Mouse (Mus musculus) A20 (cell line): ENCODE measurements around the gene Gdpgp1.

Experiments
- DNase-seq: peaks from one replicate; pipeline ENCODE4 v3.0.0-alpha.2; 2011; ENCODE audit warnings: low read depth, low spot score

The Gdpgp1 gene

DNA sequence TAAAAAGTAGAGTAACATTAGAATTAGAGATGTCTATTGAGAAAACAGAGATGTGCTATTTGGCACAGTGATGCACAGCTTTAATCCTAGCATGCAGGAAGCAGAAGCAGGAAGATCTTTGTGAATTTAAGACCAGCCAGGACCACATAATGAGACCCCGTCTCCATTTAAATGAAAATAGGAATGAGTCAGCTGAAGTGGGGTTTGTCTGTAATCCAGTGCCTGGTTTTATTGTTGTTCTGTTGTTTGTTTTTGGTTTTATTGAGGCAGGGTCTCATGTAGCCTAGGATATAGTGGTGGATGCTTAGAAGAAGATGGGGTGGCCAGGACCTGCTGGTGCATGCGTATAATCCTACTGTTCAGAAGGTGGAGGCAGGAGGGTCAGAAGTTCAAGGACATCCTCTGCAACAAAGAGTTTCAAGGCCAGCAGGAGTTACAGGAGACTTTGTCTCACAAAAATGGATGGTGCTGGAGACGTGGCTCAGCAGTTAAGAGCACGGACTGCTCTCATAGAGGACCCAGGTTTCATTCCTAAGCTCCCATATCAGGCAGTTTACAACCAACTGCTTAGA is 11.4 kb upstream of the Gdpgp1 start:
- no peak for DNase-seq

DNA sequence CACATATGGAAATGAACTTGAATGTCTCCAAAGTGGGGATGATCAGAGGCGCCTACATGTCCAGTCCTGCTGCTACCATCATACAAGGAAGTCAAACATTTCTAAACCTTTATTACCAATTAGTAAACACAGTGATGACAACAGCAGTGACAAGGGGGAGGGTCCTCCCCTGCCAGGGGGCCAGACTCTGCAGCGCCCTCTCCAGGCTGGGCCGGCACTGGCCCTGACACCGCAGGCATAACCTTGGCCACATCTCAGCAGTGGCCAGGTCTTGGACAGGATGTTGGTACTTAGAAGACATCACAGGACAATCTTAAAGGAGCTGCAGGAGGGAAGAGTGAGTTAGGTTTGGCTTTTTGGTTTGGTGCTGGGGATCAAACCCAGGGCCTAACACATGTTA is 5.6 kb upstream of the Gdpgp1 start:
- DNase-seq = no peak

- DNase-seq = peak; percentile 56
Observed at GRCm38 (mm10) chr7:80230196-80230595, 2.5 kb upstream of the Gdpgp1 start.

DNA sequence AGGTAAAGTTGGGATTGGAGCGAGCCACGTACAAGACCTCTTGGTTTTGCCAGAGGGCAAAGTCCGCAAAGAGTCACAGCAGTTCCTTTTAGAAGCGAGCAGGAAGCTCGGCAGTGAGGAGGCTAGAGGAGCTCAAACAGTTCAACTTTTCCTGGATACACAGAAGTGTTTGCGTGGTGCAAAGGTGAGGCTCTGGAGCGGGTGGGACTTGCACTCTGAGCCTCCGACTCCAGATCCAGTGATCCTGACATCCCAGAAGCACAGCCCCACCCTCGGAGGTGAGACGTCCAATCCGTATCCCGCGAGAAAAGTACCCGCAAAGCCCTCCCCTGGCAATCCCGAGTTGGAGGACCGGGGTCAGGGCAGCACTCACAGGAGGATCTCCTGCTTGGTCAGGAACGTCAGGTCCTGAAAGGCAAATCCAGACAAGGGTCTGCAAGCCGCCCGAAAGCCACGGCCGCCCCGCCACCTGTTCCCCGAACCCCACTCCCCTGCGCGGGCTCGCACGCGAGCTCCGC is 635 bp upstream of the Gdpgp1 start:
- DNase-seq = no peak

GRCm38 (mm10) chr7:80233799-80234198 is 1.1 kb downstream of the Gdpgp1 start:
- DNase-seq = no peak

GRCm38 (mm10) chr7:80238542-80238941 is 5.9 kb downstream of the Gdpgp1 start:
- no peak for DNase-seq

- DNase-seq = no peak
Observed at GRCm38 (mm10) chr7:80241661-80242060, 9.0 kb downstream of the Gdpgp1 start.

GRCm38 (mm10) chr7:80244851-80245250 is 12.2 kb downstream of the Gdpgp1 start:
- no peak for DNase-seq

GRCm38 (mm10) chr7:80246148-80246721 is 13.6 kb downstream of the Gdpgp1 start, which contains the start of gene Ttll13:
Ttll13 (plus strand) TSS chr7:80246376.
- peak; percentile 97 for DNase-seq

DNA sequence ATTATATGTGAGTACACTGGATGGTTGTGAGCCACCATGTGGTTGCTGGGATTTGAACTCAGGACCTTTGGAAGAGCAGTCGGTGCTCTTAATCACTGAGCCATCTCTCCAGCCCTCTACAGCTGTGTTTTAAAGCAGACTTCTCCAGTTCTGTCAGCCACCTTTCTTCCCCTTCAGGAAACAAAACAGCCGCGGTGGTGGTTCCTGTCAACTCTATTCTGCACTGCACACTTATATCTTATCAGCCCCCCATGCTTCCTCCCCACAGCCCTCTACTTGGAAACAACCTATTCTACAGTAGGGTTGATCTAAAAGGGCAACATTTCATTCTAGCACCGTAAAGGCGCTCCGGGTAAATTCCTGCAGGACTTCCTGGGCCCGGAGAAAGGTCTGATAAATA is 14.2 kb downstream of the Gdpgp1 start:
- no peak for DNase-seq

- no peak for DNase-seq
Observed at GRCm38 (mm10) chr7:80252437-80252836, 19.8 kb downstream of the Gdpgp1 start.

DNA sequence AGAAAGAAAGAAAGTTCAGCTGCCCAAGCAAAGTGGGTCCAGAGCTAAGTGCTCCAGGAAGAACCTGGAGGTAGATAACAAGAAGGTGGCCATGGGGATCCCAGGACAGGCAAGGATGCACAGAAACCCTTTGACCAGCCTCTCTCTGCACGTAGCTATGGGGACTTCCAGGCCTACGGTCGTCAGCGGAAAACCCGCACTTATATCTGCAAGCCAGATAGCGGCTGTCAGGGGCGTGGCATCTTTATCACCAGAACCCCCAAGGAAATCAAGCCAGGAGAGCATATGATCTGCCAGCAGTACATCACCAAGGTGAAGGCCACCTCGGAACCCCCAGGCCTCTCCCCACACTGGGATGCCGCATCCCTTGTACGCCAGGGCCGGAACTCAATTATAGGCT is 20.2 kb downstream of the Gdpgp1 start:
- DNase-seq = no peak

- peak; percentile 38 for DNase-seq
Observed at GRCm38 (mm10) chr7:80255981-80256380, 23.3 kb downstream of the Gdpgp1 start.

- DNase-seq = no peak
Observed at GRCm38 (mm10) chr7:80257706-80258105, 25.0 kb downstream of the Gdpgp1 start.

- DNase-seq = peak; percentile 89
Observed at GRCm38 (mm10) chr7:80260625-80261371, 28.1 kb downstream of the Gdpgp1 start, which contains the start of gene Ngrn. Ngrn (plus strand) TSS chr7:80261215.

DNA sequence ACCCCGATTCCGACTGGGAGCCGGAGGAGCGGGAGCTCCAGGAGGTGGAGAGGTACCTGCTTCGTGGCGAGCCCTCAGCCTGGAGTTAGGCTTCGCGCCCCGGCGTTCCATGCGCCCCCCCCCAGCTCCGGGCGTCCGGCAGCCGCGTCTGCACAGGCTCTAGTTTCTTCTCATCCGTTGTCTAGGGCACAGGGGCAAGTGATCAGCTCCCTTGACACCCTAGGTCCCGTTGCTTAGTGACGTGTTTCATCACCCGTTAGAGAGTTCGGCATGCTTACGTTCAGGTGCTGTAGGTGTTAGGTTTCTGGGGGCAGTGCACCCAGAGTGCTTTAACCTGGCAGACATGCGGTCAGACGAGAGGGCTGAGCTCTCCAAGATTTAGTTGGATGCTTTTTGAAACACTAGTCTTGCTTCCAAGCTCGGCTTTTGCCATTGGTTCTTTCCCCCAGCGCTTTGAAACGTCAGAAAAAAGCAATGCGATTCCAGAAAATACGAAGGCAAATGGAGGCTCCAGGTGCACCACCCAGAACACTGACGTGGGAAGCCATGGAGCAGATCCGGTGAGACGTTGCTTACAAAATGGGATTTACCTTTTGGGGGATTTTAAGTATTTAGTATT is 28.8 kb downstream of the Gdpgp1 start:
- DNase-seq = no peak

GRCm38 (mm10) chr7:80264606-80265005 is 31.9 kb downstream of the Gdpgp1 start:
- no peak for DNase-seq

- no peak for DNase-seq
Observed at GRCm38 (mm10) chr7:80267764-80268163, 35.1 kb downstream of the Gdpgp1 start.

GRCm38 (mm10) chr7:80268897-80269750 is 36.5 kb downstream of the Gdpgp1 start, which contains the start of gene Vps33b:
Vps33b (plus strand) TSS chr7:80269649.
- DNase-seq = peak; percentile 92

DNA sequence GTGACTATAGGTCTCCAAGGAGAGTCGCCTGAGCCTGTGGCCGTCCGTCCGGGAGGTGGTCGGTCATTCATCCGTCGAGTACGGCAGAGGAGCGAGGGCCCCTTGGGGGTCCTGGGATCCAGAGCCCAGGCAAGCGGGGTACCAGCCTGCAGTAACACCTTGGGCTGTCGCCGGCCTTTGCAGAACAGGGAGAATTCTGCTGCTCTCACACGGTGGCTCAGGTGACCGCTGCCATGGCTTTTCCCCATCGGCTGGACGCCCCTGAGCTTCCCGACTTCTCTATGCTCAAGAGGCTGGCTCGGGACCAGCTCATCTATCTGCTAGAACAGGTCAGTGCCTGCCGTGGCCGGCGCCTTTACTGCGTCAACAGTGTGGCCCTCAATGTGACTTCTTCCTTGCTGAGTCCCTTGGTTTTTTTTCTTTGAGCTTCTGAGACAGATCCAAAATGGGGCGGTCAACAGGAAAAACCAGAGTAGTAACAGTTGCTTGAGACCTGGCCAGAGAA is 37.1 kb downstream of the Gdpgp1 start:
- DNase-seq = no peak

DNA sequence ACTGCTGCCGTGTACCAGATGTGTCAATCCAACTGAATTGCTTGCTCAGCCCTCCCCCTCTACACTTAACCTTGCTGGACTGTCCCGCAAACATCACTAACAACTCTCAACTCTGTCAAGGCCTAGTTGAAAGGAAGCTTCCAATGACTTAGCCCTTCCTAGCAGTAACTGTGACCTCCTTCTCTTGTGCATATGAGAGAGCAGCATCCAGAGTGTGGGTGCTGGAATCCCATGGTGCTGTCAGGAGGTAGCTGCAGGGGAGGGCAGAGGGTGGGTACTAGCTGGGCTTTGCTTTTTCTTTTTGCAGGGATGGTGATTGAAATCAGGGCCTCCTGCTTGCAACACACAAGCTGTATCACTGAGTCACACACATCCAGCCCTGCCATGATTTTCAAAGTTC is 40.8 kb downstream of the Gdpgp1 start:
- DNase-seq = no peak
